Mouse (Mus musculus) left cerebral cortex, postnatal 10 days (tissue): ENCODE results near the gene Lctl. TPM values are rescaled to one million over a fixed set of nuclear protein-coding genes. Genes with fewer than 3 reads are reported as not detected.

Experiments
- DNase-seq, 2 experiments: peaks; one replicate each; pipeline ENCODE4 v3.0.0; 2021 to 2022; ENCODE audit warnings: low spot score in 2 of 2, mixed read lengths in 1 of 2; ENCODE audit errors: extremely low spot score in 1 of 2
- intact Hi-C: fragments of 180-260 bp; cut with DNase I; formaldehyde crosslinking; loops from one replicate; pipeline ENCODE4 v1.15.1; 2025
- total RNA-seq, 2 experiments: library from RNA; stranded (reverse); gene quantifications; 2 replicates each; pipeline ENCODE4 v1.2.3; 2021

Lctl gene
- total RNA-seq, result not detected

- intact Hi-C loops, result no loop called here
- DNase-seq, result no peak
Measured at GRCm38 (mm10) chr9:64116876-64117275, at the start of gene Lctl. Gene Lctl (plus strand): TSS chr9:64117147.

GRCm38 (mm10) chr9:64067787-64068186 lies 49.2 kb upstream of the Lctl start:
- intact Hi-C loops, result no loop called here
- no peak for DNase-seq

- DNase-seq, result no peak
- intact Hi-C loops, result no loop called here
Measured at GRCm38 (mm10) chr9:64068571-64068970, 48.4 kb upstream of the Lctl start.

- intact Hi-C loops, result no loop called here
- DNase-seq, result no peak
Measured at GRCm38 (mm10) chr9:64069131-64069530, 47.8 kb upstream of the Lctl start.

GRCm38 (mm10) chr9:64070674-64071073 lies 46.3 kb upstream of the Lctl start:
- no peak for DNase-seq
- intact Hi-C loops, result no loop called here

- intact Hi-C loops, result no loop called here
- DNase-seq, result no peak
Measured at GRCm38 (mm10) chr9:64074831-64075230, 42.1 kb upstream of the Lctl start.

GRCm38 (mm10) chr9:64076412-64076811 lies 40.5 kb upstream of the Lctl start:
- intact Hi-C loops, result no loop called here

GRCm38 (mm10) chr9:64078386-64078792 lies 38.6 kb upstream of the Lctl start:
- no peak for DNase-seq
- intact Hi-C loops, result no loop called here

More at GRCm38 (mm10) chr9:64076412-64076811, 40.5 kb upstream of the Lctl start:
- DNase-seq, result no peak

- no peak for DNase-seq
- intact Hi-C loops, result loop anchor here (10.0 kb wide), 1 partner anchor 85 kb away; no protein-coding TSS in a partner anchor
Measured at GRCm38 (mm10) chr9:64079922-64080321, 37.0 kb upstream of the Lctl start.

- DNase-seq, result no peak
- intact Hi-C loops, result loop anchor here (10.0 kb wide), 1 partner anchor 89 kb away; no protein-coding TSS in a partner anchor
Measured at GRCm38 (mm10) chr9:64084231-64084630, 32.7 kb upstream of the Lctl start.

GRCm38 (mm10) chr9:64084661-64085399 lies 32.1 kb upstream of the Lctl start:
- intact Hi-C loops, result loop anchor here (5.0 to 10.0 kb wide), 3 partner anchors 63 to 128 kb away; partner anchors contain the start of gene Smad6

GRCm38 (mm10) chr9:64085976-64086375 lies 31.0 kb upstream of the Lctl start:
- DNase-seq, result no peak
- intact Hi-C loops, result loop anchor here (5.0 to 10.0 kb wide), 3 partner anchors 64 to 129 kb away; partner anchors contain the start of gene Smad6

More at GRCm38 (mm10) chr9:64084661-64085399, 32.1 kb upstream of the Lctl start:
- peak; percentile 5 to 48 for DNase-seq

GRCm38 (mm10) chr9:64086543-64086942 lies 30.4 kb upstream of the Lctl start:
- intact Hi-C loops, result loop anchor here (5.0 to 10.0 kb wide), 3 partner anchors 64 to 129 kb away; partner anchors contain the start of gene Smad6
- DNase-seq, result no peak

- intact Hi-C loops, result loop anchor here (5.0 to 10.0 kb wide), 3 partner anchors 65 to 130 kb away; partner anchors contain the start of gene Smad6
- DNase-seq, result peak; percentile 58 to 75
Measured at GRCm38 (mm10) chr9:64087461-64088235, 29.3 kb upstream of the Lctl start.

GRCm38 (mm10) chr9:64088346-64088745 lies 28.6 kb upstream of the Lctl start:
- intact Hi-C loops, result loop anchor here (5.0 to 10.0 kb wide), 3 partner anchors 66 to 131 kb away; partner anchors contain the start of gene Smad6
- no peak for DNase-seq

GRCm38 (mm10) chr9:64089004-64089403 lies 27.9 kb upstream of the Lctl start:
- DNase-seq, result peak; percentile 9 to 75
- intact Hi-C loops, result loop anchor here (5.0 to 10.0 kb wide), 3 partner anchors 67 to 132 kb away; partner anchors contain the start of gene Smad6

GRCm38 (mm10) chr9:64094083-64094482 lies 22.9 kb upstream of the Lctl start:
- intact Hi-C loops, result no loop called here
- peak in 1 of 2 experiments; percentile 60 for DNase-seq

- DNase-seq, result no peak
- intact Hi-C loops, result no loop called here
Measured at GRCm38 (mm10) chr9:64098282-64098681, 18.7 kb upstream of the Lctl start.

- DNase-seq, result peak in 1 of 2 experiments; percentile 73
- intact Hi-C loops, result loop anchor here (5.0 kb wide), 1 partner anchor 183 kb away; no protein-coding TSS in a partner anchor
Measured at GRCm38 (mm10) chr9:64100442-64100841, 16.5 kb upstream of the Lctl start.
